16 mouse cellular contexts compared by ENCODE assay signal in the genomic region with DNA sequence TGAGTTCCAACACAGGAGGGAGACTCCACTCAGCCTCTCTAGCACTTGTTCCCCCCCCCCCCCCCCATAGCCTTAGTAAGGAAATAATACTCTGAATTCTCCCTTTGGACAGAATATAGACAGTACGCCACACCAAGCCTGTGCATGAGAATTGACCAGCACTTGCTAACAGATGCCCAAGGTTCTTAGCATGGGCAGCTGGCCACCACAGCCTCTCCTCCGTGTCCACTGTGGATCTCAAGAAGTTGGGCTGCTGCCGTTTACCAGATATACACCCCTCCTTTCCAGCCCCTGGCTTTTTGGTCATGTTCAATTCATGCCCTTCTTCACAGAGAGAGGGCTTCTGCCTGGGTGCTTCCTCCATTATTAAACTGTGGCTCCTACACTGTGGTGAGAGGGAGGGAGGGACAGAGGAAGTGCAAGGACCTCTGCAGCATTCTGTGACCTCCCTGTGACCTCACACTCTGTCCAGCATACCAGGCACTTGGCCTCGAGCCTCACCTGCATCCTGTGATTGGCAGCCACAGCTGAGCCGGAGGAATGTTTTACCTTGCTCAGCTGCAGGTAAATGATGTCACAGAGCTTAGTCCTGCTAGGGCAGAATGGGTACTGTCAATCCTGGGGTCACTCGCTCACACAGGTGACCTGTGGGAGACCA. TPM values are rescaled to one million over a fixed set of nuclear protein-coding genes. Genes with fewer than 3 reads are reported as not detected.
DNase-seq lines count a peak whose midpoint lies in the region; ATAC-seq and TF ChIP-seq lines count a peak whose summit lies in the region.
"Had no signal": no experiment of that assay in that cellular context is flagged by ENCODE, and none has a peak within 500 bp of the region (broad histone marks: within the 10 kb centered on the region; RNA-seq: fewer than 3 reads in every experiment).

No protein-coding gene starts in this region.

- peak; percentile 85 for DNase-seq in kidney, adult 2 months
- DNase-seq in kidney, postnatal 10 days, result peak; percentile 53
- no peak for DNase-seq in thymus, postnatal 10 days (ENCODE audit: low spot score in 2 of 2)
- DNase-seq in frontal cortex, postnatal 14 days (ENCODE audit: low spot score in 2 of 2), result no peak
- DNase-seq: adrenal gland, adult 2 months; forebrain, postnatal 0 days; heart, postnatal 10 days; left cerebral cortex, postnatal 4 days had no signal

- TF ChIP-seq CTCF in kidney, adult 2 months (conservative IDR thresholded peaks at IDR 0.05; ENCODE audit: insufficient read depth, insufficient read length, low read depth, low read length), result no peak
- TF ChIP-seq CTCF in bone marrow macrophage, adult 2 months (IDR thresholded peaks at IDR 0.05; ENCODE audit: low read depth, low read length), result no peak

- ATAC-seq in kidney, embryonic 14.5 days (ENCODE audit: low FRiP score, low TSS enrichment), result no peak
- ATAC-seq: forebrain, postnatal 0 days; hindbrain, postnatal 0 days; Patski had no signal

- WGBS in kidney, adult 2 months, result 41% methylated on average over 6 of the region's 6 CpGs
- WGBS in kidney, embryonic 14.5 days, result 53% methylated on average over 6 of the region's 6 CpGs

- H3K4me3 ChIP-seq in kidney, adult 2 months (ENCODE audit: insufficient read depth, low read depth, low read length), result no peak overlapping the region
- H3K4me3 ChIP-seq in kidney, embryonic 14.5 days (ENCODE audit: low read length), result no peak overlapping the region
- H3K4me3 ChIP-seq in bone marrow macrophage, adult 2 months (ENCODE audit: insufficient read depth, low read length), result no peak overlapping the region
- H3K4me3 ChIP-seq in megakaryocyte, embryonic 14.5 days (replicated peaks), result peak overlapping the region; percentile 53
- H3K4me3 ChIP-seq: embryonic facial prominence, embryonic 15.5 days; myocyte had no signal

- H3K27ac ChIP-seq in kidney, adult 2 months (ENCODE audit: insufficient read depth, low read depth, low read length), result 0 out of 2 replicates have a peak overlapping the region, but pooled peaks have one; percentile 36
- no peak overlapping the region for H3K27ac ChIP-seq in kidney, embryonic 14.5 days (ENCODE audit: low read depth, low read length)
- H3K27ac ChIP-seq in bone marrow macrophage, adult 2 months (ENCODE audit: insufficient read depth, low read depth, low read length), result peak overlapping the region; percentile 48
- H3K27ac ChIP-seq: embryonic facial prominence, embryonic 15.5 days; hindbrain, postnatal 0 days had no signal

- H3K9ac ChIP-seq in kidney, embryonic 14.5 days (ENCODE audit: low read depth, low read length), result no peak overlapping the region
- H3K9ac ChIP-seq: embryonic facial prominence, embryonic 15.5 days; forebrain, postnatal 0 days had no signal

- TF ChIP-seq POLR2A in kidney, adult 2 months (IDR thresholded peaks at IDR 0.05; ENCODE audit: low read depth, low read length), result no peak
- no peak for TF ChIP-seq POLR2A in bone marrow macrophage, adult 2 months (IDR thresholded peaks at IDR 0.05; ENCODE audit: borderline replicate concordance, low read depth, low read length)

- H3K4me1 ChIP-seq in kidney, adult 2 months (ENCODE audit: control insufficient read depth, insufficient read depth, low read length), result peaks cover 39% of the 10 kb centered on the region
- peaks cover 29% of the 10 kb centered on the region for H3K4me1 ChIP-seq in kidney, embryonic 14.5 days (ENCODE audit: control insufficient read depth, insufficient read depth, low read length)
- H3K4me1 ChIP-seq in bone marrow macrophage, adult 2 months (ENCODE audit: control insufficient read depth, insufficient read depth, low read length), result peaks cover 65% of the 10 kb centered on the region
- peaks cover 100% of the 10 kb centered on the region for H3K4me1 ChIP-seq in megakaryocyte, embryonic 14.5 days

- H3K9me3 ChIP-seq in kidney, embryonic 14.5 days (ENCODE audit: control insufficient read depth, low read length), result no peaks in the 10 kb centered on the region
- H3K9me3 ChIP-seq in megakaryocyte, embryonic 14.5 days, result peaks cover 1% of the 10 kb centered on the region; the same call in 1 of the 2 replicates
- H3K9me3 ChIP-seq: embryonic facial prominence, embryonic 15.5 days had no signal

- H3K27me3 ChIP-seq in kidney, adult 2 months (replicated peaks; ENCODE audit: control insufficient read depth, insufficient read depth, low read length), result no peaks in the 10 kb centered on the region
- no peaks in the 10 kb centered on the region for H3K27me3 ChIP-seq in kidney, embryonic 14.5 days (ENCODE audit: control insufficient read depth, insufficient read depth, low read length)
- no peaks in the 10 kb centered on the region for H3K27me3 ChIP-seq in megakaryocyte, embryonic 14.5 days (replicated peaks)
- H3K27me3 ChIP-seq: CH12.LX; embryonic facial prominence, embryonic 15.5 days; Patski had no signal

- H3K36me3 ChIP-seq in kidney, adult 2 months (ENCODE audit: control insufficient read depth, insufficient read depth, low read length), result no peaks in the 10 kb centered on the region
- H3K36me3 ChIP-seq in kidney, embryonic 14.5 days (ENCODE audit: control insufficient read depth, insufficient read depth, low read length), result no peaks in the 10 kb centered on the region
- H3K36me3 ChIP-seq in megakaryocyte, embryonic 14.5 days (replicated peaks; ENCODE audit: low read length), result peaks cover 47% of the 10 kb centered on the region
- H3K36me3 ChIP-seq: embryonic facial prominence, embryonic 15.5 days had no signal

- H3K4me2 ChIP-seq in kidney, embryonic 14.5 days (replicated peaks; ENCODE audit: low read depth, low read length), result no peak overlapping the region
- H3K4me2 ChIP-seq: embryonic facial prominence, embryonic 15.5 days had no signal

RNA-seq across cellular contexts. Expression of gene Hpcal1, which starts 21.2 kb away (rescaled TPM):
- polyA plus RNA-seq in kidney, adult 2 months (2012; rRNA removed), result 128 and 144 TPM in 2 replicates
- polyA plus RNA-seq in kidney, embryonic 14.5 days (2014; fragmentation: Nextera tagmentation; extraction: Ambion mirVana), result 44.8 and 58.1 TPM in 2 replicates
- 169 and 178 TPM in 2 replicates for polyA plus RNA-seq in bone marrow macrophage, adult 2 months (2012; ENCODE audit: insufficient read depth, insufficient read length, missing spikeins)
- 27.1 and 40.6 TPM in 2 replicates for polyA plus RNA-seq in megakaryocyte, embryonic 14.5 days (2012; ENCODE audit: insufficient read depth, low replicate concordance)

Comparison
In these comparisons a context has a peak if more than half of its experiments do, and no peak if none do; other contexts are left out.
1. DNase-seq: peak in kidney, adult 2 months (single experiment) and kidney, postnatal 10 days (single experiment); none in thymus, postnatal 10 days (0 of 2) and frontal cortex, postnatal 14 days (0 of 2).